Mouse (Mus musculus) left cerebral cortex, adult 6 months (tissue): ENCODE data around the gene Pifo. TPM values are rescaled to one million over a fixed set of nuclear protein-coding genes. Genes with fewer than 3 reads are reported as not detected.

ENCODE experiments used
- long read RNA-seq, 2 experiments: library from polyadenylated mRNA; unstranded; transcript quantifications; one replicate each; pipeline ENCODE4 v2.0.0; 2019 to 2020
- polyA plus RNA-seq: library from polyadenylated mRNA; unstranded; fragments of <200 nt; fragmentation: Nextera tagmentation; gene quantifications from 2 replicates; pipeline ENCODE4 v1.2.3, GENCODE M21; 2021

The Pifo gene
- polyA plus RNA-seq, result 1.5 and 2.0 TPM in 2 replicates
- long read RNA-seq, experiment 1, partial matches to known transcripts, result 0 of 1 reads
- long read RNA-seq, experiment 1, other reads (novel, unspliced or antisense), result 0 of 1 reads
- long read RNA-seq, experiment 2, partial matches to known transcripts, result 0 of 1 reads
- long read RNA-seq, experiment 2, other reads (novel, unspliced or antisense), result 0 of 1 reads

GRCm38 (mm10) chr3:106014546-106014945 lies at the start of gene Pifo:
Gene Pifo (minus strand): TSS chr3:106014646.

DNA sequence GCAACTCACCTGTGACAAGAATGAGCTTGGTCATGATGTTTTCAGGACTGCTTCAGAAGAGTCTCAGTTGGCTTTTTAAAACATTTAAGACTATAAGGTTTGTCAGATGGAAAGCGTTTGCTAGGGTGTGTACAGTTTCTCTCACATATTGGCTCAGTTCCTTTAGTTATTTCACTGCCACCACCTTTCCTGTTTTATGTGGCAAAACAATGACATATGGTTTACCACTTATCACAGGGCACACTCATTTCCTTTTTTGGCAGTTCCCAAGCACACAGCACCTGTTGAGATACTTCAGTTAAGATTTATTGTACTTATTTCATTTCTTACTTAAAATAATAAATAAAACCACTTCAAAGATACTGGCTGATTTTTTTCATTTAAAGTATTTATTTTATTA lies 18.3 kb upstream of the Pifo start, which contains the start of gene Chil5:
Gene Chil5, minus strand, starts transcription at position 34 of the 400 bp plus-strand sequence.

GRCm38 (mm10) chr3:105973411-105973810 lies 41.0 kb downstream of the Pifo start, which contains the start of gene Ovgp1:
Gene Ovgp1 (plus strand): TSS chr3:105973711.

GRCm38 (mm10) chr3:105959999-105960398 lies 54.4 kb downstream of the Pifo start, which contains the start of gene Atp5f1:
Gene Atp5f1 (minus strand): TSS chr3:105960099.

DNA sequence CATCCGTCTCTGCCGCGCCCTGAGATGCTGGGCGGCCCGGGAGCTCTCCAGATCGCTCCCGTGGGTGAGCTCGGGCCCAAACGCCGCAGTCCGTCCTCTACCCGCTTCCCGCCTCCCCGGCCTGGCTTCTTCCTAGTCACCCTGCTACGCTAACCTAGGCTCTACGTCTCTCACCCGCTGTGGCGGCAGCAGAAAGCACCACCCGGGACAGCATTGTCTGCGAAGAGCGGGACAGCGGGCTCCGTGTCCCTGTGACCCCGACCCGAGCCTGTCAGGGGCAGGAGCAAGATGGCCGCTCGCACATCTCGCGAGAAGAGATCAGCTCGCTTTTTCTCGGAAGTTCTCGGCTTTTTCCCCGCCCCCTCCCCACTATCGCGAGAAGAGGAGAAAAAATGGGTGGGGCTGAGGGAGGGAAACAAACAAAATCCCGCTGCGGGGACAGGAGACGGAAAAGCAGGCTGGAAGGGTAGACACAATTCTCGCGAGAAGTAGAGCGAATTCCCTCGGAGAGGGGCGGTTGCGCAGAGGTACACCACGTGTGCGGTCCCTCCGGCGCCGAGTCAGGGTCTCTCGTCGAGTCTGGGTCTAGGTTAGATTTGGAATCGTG lies 55.4 kb downstream of the Pifo start, which contains the start of gene Wdr77:
Gene Wdr77, plus strand, starts transcription at position 396 of the 607 bp plus-strand sequence.

Other genes starting within 250 kb of the Pifo start
- 31.0 and 52.4 TPM in 2 replicates for gene Rap1a, start 213.3 kb downstream of the Pifo start, polyA plus RNA-seq
- gene Adora3, start 143.8 kb downstream of the Pifo start, polyA plus RNA-seq, result 0.38 and 0.63 TPM in 2 replicates
- gene Tmigd3, start 143.7 kb downstream of the Pifo start, polyA plus RNA-seq, result not detected in 2 replicates
- 0.58 and 1.8 TPM in 2 replicates for gene I830077J02Rik, start 82.0 kb downstream of the Pifo start, polyA plus RNA-seq
- 28.7 and 33.4 TPM in 2 replicates for gene Wdr77, start 55.3 kb downstream of the Pifo start, polyA plus RNA-seq
- 510 and 604 TPM in 2 replicates for gene Atp5f1, start 54.5 kb downstream of the Pifo start, polyA plus RNA-seq
- gene Ovgp1, start 40.9 kb downstream of the Pifo start, polyA plus RNA-seq, result 0.17 and 0.23 TPM in 2 replicates
- gene Chil5, start 18.2 kb upstream of the Pifo start, polyA plus RNA-seq, result 0.26 TPM in 2 replicates
- 1.1 and 1.2 TPM in 2 replicates for gene Chia1, start 98.6 kb upstream of the Pifo start, polyA plus RNA-seq
- gene Chil3, start 152.9 kb upstream of the Pifo start, polyA plus RNA-seq, result not detected in 2 replicates
- not detected in 2 replicates for gene Chil4, start 204.9 kb upstream of the Pifo start, polyA plus RNA-seq